28 mouse cellular contexts compared by ENCODE assay signal in genomic region chr11:64004152-64004551, GRCm38 (mm10).
DNase-seq lines count a peak whose midpoint lies in the region; ATAC-seq lines count a peak whose summit lies in the region.
"Had no signal": no experiment of that assay in that cellular context is flagged by ENCODE, and none has a peak within 500 bp of the region (broad histone marks: within the 10 kb centered on the region; RNA-seq: fewer than 3 reads in every experiment).

No protein-coding gene starts in this region.

- H3K4me3 ChIP-seq in embryonic facial prominence, embryonic 15.5 days (replicated peaks): no peak overlapping the region
- no peak overlapping the region for H3K4me3 ChIP-seq in embryonic facial prominence, embryonic 10.5 days
- H3K4me3 ChIP-seq: forebrain, embryonic 13.5 days; heart, embryonic 10.5 days; hindbrain, embryonic 12.5 days; intestine, embryonic 15.5 days; layer of hippocampus, adult 2 months; limb, embryonic 10.5 days; limb, embryonic 15.5 days had no signal

- DNase-seq in embryonic facial prominence, embryonic 10.5 days (ENCODE audit: low spot score): no peak
- DNase-seq in left cerebral cortex, adult 18-20 months (ENCODE audit: low spot score in 2 of 2): peak; percentile 9 to 36
- DNase-seq in left cerebral cortex, postnatal 10 days (ENCODE audit: extremely low spot score in 1 of 2, low spot score in 2 of 2): no peak
- DNase-seq in right cerebral cortex, adult 18-20 months: peak; percentile 53
- no peak for DNase-seq in right cerebral cortex, postnatal 14 days
- peak; percentile 20 for DNase-seq in adipocyte (ENCODE audit: low spot score)
- DNase-seq: adrenal gland, postnatal 25 days; gastrocnemius, postnatal 14 days; heart, postnatal 36 days; kidney, adult 2 months; kidney, postnatal 36 days; lung, embryonic 14.5 days; lung, postnatal 14 days; spleen, adult 18-20 months; thymus, postnatal 4 days had no signal

- 67% methylated on average over 4 of the region's 4 CpGs for WGBS in embryonic facial prominence, embryonic 15.5 days
- 95% methylated on average over 4 of the region's 4 CpGs for WGBS in embryonic facial prominence, embryonic 10.5 days

- ATAC-seq in embryonic facial prominence, embryonic 15.5 days (ENCODE audit: insufficient number of reproducible peaks, low FRiP score, low TSS enrichment, low read depth): no peak
- no peak for ATAC-seq in megakaryocyte-erythroid progenitor cell, adult 5-6 weeks (replicated peaks; ENCODE audit: low FRiP score, low TSS enrichment, poor library complexity, severe bottlenecking)
- ATAC-seq: forebrain, embryonic 13.5 days; hindbrain, postnatal 0 days; midbrain, embryonic 16.5 days had no signal

- 0 out of 2 replicates have a peak overlapping the region, but pooled peaks have one; percentile 25 for H3K27ac ChIP-seq in embryonic facial prominence, embryonic 15.5 days (replicated peaks)
- no peak overlapping the region for H3K27ac ChIP-seq in embryonic facial prominence, embryonic 10.5 days (replicated peaks)
- H3K27ac ChIP-seq: forebrain, embryonic 13.5 days; heart, embryonic 10.5 days; hindbrain, embryonic 12.5 days; hindbrain, postnatal 0 days; intestine, embryonic 15.5 days; layer of hippocampus, adult 2 months; limb, embryonic 10.5 days; limb, embryonic 15.5 days; liver, embryonic 14.5 days had no signal

- peaks cover 6% of the 10 kb centered on the region; the same call in 1 of the 2 replicates for H3K4me1 ChIP-seq in embryonic facial prominence, embryonic 15.5 days
- peaks cover 29% of the 10 kb centered on the region for H3K4me1 ChIP-seq in embryonic facial prominence, embryonic 10.5 days

- no peaks in the 10 kb centered on the region for H3K36me3 ChIP-seq in embryonic facial prominence, embryonic 15.5 days
- no peaks in the 10 kb centered on the region for H3K36me3 ChIP-seq in embryonic facial prominence, embryonic 10.5 days (replicated peaks)
- H3K36me3 ChIP-seq: heart, embryonic 10.5 days; hindbrain, embryonic 12.5 days; intestine, embryonic 15.5 days; limb, embryonic 10.5 days; limb, embryonic 15.5 days had no signal

- H3K4me2 ChIP-seq in embryonic facial prominence, embryonic 15.5 days (replicated peaks): no peak overlapping the region
- H3K4me2 ChIP-seq: forebrain, embryonic 13.5 days; hindbrain, embryonic 12.5 days; intestine, embryonic 15.5 days; limb, embryonic 15.5 days; lung, embryonic 14.5 days; midbrain, embryonic 11.5 days had no signal

- no peaks in the 10 kb centered on the region for H3K9me3 ChIP-seq in embryonic facial prominence, embryonic 15.5 days (replicated peaks)
- peaks cover 3% of the 10 kb centered on the region; the same call in 1 of the 2 replicates for H3K9me3 ChIP-seq in embryonic facial prominence, embryonic 10.5 days
- H3K9me3 ChIP-seq: forebrain, embryonic 13.5 days; heart, embryonic 10.5 days; hindbrain, embryonic 12.5 days; intestine, embryonic 15.5 days; limb, embryonic 10.5 days; limb, embryonic 15.5 days had no signal

- no peaks in the 10 kb centered on the region for H3K27me3 ChIP-seq in embryonic facial prominence, embryonic 15.5 days
- H3K27me3 ChIP-seq in embryonic facial prominence, embryonic 10.5 days (replicated peaks; ENCODE audit: low read depth, poor library complexity, severe bottlenecking): no peaks in the 10 kb centered on the region
- H3K27me3 ChIP-seq: forebrain, embryonic 13.5 days; hindbrain, embryonic 12.5 days; intestine, embryonic 15.5 days; limb, embryonic 15.5 days had no signal

- intact Hi-C loops in left cerebral cortex, postnatal 10 days (cut with DNase I): no loop called here

- no peak overlapping the region for H3K9ac ChIP-seq in embryonic facial prominence, embryonic 15.5 days
- H3K9ac ChIP-seq: forebrain, embryonic 13.5 days; hindbrain, embryonic 12.5 days; intestine, embryonic 15.5 days; limb, embryonic 15.5 days; liver, embryonic 14.5 days; lung, embryonic 14.5 days had no signal

Comparison
In these comparisons a context has a peak if more than half of its experiments do, and no peak if none do; other contexts are left out.
1. DNase-seq: peak in left cerebral cortex, adult 18-20 months (2 of 2), right cerebral cortex, adult 18-20 months (single experiment) and adipocyte (single experiment); none in embryonic facial prominence, embryonic 10.5 days (single experiment), left cerebral cortex, postnatal 10 days (0 of 2) and right cerebral cortex, postnatal 14 days (single experiment).